Mouse (Mus musculus): ENCODE measurements at regions not wholly inside any gene's neighbourhood (a gene's known extent, or its start where the extent isn't known, plus 50 kb on each side); places are given as distances from the start of the nearest gene placed in this dataset.

DNA sequence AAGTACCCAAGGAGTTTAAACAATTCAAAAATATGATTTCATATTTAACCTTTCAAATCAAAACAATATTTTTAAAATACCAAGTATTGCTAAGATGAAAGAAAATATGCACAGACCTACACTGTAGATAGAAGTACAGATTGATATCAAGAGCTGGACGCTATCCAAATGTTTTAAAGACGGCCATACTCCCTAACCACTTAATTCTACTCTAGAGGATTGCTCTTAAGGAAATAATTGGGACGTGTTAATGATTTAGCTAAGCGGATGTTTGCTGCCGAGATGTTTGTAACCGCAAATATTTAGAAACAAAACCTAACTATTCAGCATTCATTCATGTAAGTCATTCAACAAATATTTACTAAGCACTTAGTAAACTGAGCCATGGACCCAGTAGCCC is 294.2 kb downstream of the Mycn start:
- Histone ChIP-seq H3K27me3 (ENCODE audit: control insufficient read depth, insufficient read depth, low read length) (no peaks in the 10 kb centered on the region), H3K36me3 (ENCODE audit: control insufficient read depth, insufficient read depth, low read length) (no peaks in the 10 kb centered on the region), H3K4me3 (ENCODE audit: control insufficient read depth, low read depth, low read length) (no peak overlapping the region), H3K27ac (ENCODE audit: control insufficient read depth, insufficient read depth, low read depth, low read length) (no peak overlapping the region), H3K4me1 (ENCODE audit: control insufficient read depth, insufficient read depth, low read length) (no peaks in the 10 kb centered on the region; the same call in 1 of the 2 replicates)
- no peak for TF ChIP-seq POLR2A (IDR thresholded peaks at IDR 0.05; ENCODE audit: control insufficient read depth, low read depth, low read length)
- no peak for TF ChIP-seq CTCF (IDR thresholded peaks at IDR 0.05; ENCODE audit: control insufficient read depth, insufficient read depth, insufficient replicate concordance, low read depth, low read length)

DNA sequence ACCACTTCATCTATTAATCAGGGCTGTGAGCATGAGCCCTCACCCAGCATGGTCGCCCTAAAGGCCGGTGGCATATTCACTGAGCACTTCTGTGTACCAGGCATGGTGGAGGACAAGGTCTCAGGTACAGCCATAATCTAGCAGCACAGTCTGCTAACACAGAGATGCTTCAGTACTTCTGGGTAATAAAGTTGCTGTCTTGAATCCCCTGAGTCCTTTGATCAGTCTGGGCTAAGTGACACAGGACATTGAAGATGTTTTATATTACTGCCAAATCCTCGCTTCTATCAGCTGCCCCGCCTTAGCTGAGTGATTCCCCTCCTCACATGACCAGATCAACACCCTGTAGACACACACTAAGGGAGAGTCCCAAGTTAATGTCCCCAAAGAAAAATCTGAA is 296.5 kb downstream of the Mycn start:
- H3K4me3 ChIP-seq (ENCODE audit: control insufficient read depth, low read depth, low read length) = no peak overlapping the region
- no peaks in the 10 kb centered on the region for H3K36me3 ChIP-seq (ENCODE audit: control insufficient read depth, insufficient read depth, low read length)
- H3K27ac ChIP-seq (ENCODE audit: control insufficient read depth, insufficient read depth, low read depth, low read length) = no peak overlapping the region
- no peaks in the 10 kb centered on the region for H3K27me3 ChIP-seq (ENCODE audit: control insufficient read depth, insufficient read depth, low read length)
- TF ChIP-seq CTCF (IDR thresholded peaks at IDR 0.05; ENCODE audit: control insufficient read depth, insufficient read depth, insufficient replicate concordance, low read depth, low read length) = no peak
- TF ChIP-seq POLR2A (IDR thresholded peaks at IDR 0.05; ENCODE audit: control insufficient read depth, low read depth, low read length) = no peak
- no peaks in the 10 kb centered on the region for H3K4me1 ChIP-seq (ENCODE audit: control insufficient read depth, insufficient read depth, low read length)

DNA sequence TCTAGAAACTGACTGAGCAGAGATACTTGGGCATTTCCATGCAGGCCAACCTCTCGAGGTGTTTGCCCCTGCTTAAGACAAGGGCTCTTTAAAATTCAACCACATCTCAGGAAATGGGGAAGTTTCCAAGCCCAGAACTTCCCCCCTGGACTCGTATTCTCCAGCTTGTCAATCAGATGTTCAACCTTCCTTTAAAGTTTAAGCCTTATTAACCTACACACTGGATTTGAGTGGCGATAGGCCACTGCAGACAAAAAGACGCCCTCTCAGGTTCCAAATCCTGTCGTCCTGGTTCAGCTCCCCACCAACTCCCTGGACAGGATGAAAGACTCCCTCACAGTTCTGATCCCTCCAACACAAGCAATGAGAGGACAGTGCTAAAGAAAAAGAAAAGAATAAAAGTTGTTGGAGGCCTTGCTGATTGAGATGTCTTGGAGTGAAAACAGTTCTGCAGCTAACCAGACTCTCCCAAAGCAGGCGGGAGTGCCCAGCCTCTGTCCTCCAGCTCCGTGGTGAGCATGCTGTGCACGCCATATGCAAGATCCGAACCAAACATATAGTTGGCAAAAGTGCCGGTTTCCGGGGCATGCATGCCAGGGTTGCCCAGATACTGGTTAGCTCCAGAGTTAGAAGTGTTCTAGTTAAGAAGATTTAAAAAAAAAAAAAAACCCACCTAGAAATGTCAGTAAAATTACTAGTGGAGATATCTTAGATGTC is 298.3 kb downstream of the Mycn start:
- H3K27ac ChIP-seq (ENCODE audit: control insufficient read depth, insufficient read depth, low read depth, low read length) = no peak overlapping the region
- H3K4me3 ChIP-seq (ENCODE audit: control insufficient read depth, low read depth, low read length) = no peak overlapping the region
- H3K36me3 ChIP-seq (ENCODE audit: control insufficient read depth, insufficient read depth, low read length) = no peaks in the 10 kb centered on the region
- H3K4me1 ChIP-seq (ENCODE audit: control insufficient read depth, insufficient read depth, low read length) = no peaks in the 10 kb centered on the region
- no peaks in the 10 kb centered on the region for H3K27me3 ChIP-seq (ENCODE audit: control insufficient read depth, insufficient read depth, low read length)
- no peak for TF ChIP-seq POLR2A (IDR thresholded peaks at IDR 0.05; ENCODE audit: control insufficient read depth, low read depth, low read length)
- no peak for TF ChIP-seq CTCF (IDR thresholded peaks at IDR 0.05; ENCODE audit: control insufficient read depth, insufficient read depth, insufficient replicate concordance, low read depth, low read length)

DNA sequence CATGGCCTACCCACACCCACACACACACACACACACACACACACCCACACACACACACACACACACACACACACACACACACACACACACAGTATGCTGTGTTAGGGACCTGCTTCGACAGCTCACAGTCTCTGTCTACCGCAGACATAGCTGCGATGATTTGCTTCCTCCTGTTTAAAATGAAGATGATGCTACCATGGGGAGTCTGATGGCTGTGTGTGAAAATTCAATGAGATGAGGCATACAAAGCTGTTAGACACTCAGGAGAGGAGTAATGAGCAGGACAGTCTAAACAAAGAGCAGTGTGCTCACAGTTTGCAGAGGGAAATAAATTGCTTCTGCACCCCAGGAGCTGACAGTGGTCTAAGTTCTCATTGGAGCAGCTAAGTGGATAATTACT is 306.4 kb downstream of the Mycn start:
- TF ChIP-seq POLR2A (IDR thresholded peaks at IDR 0.05; ENCODE audit: control insufficient read depth, low read depth, low read length) (no peak), CTCF (IDR thresholded peaks at IDR 0.05; ENCODE audit: control insufficient read depth, insufficient read depth, insufficient replicate concordance, low read depth, low read length) (no peak)
- H3K4me3 ChIP-seq (ENCODE audit: control insufficient read depth, low read depth, low read length) = no peak overlapping the region
- no peak overlapping the region for H3K27ac ChIP-seq (ENCODE audit: control insufficient read depth, insufficient read depth, low read depth, low read length)
- no peaks in the 10 kb centered on the region for H3K36me3 ChIP-seq (ENCODE audit: control insufficient read depth, insufficient read depth, low read length)
- no peaks in the 10 kb centered on the region for H3K4me1 ChIP-seq (ENCODE audit: control insufficient read depth, insufficient read depth, low read length)
- H3K27me3 ChIP-seq (ENCODE audit: control insufficient read depth, insufficient read depth, low read length) = no peaks in the 10 kb centered on the region

DNA sequence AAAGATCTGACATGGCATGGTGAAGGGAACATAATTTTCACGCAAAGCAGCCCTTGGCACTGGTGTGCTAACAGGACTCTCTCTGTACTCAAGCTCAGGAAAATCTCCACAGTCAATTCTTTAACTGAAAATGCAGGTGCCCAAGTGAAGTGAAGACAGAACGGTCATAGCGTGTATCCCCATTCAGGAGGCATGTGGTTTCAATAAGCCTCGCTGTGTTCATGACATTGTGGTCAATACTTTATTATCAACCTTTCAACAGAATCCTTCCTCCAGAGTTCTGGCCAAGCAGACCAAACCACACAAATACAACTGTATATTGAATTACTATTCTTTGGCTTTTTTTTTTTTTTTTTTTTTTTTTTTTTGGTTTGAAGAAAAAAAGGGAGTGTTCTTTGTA is 314.1 kb downstream of the Mycn start:
- TF ChIP-seq POLR2A (IDR thresholded peaks at IDR 0.05; ENCODE audit: control insufficient read depth, low read depth, low read length) (no peak), CTCF (IDR thresholded peaks at IDR 0.05; ENCODE audit: control insufficient read depth, insufficient read depth, insufficient replicate concordance, low read depth, low read length) (no peak)
- H3K27ac ChIP-seq (ENCODE audit: control insufficient read depth, insufficient read depth, low read depth, low read length) = no peak overlapping the region

DNA sequence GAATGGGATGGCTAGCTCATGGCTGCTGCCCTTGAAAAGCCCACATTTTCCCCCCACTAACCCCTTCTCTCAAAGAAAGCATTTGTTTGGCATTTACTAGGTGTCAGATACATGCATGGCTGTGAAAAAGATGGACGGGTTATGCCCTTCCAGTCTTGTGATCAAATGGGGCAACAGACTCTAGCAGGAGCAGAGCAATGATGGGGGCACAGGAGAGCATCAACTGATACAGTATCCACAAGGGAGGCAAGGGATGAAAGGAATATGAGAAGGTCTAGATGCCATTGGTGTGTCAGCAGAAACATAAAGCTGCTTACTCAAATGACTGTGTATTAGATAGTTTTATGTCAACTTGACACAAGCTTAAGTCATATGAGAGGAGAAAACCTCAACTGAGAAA is 315.9 kb downstream of the Mycn start:
- no peaks in the 10 kb centered on the region for H3K27me3 ChIP-seq (ENCODE audit: control insufficient read depth, insufficient read depth, low read length)
- H3K36me3 ChIP-seq (ENCODE audit: control insufficient read depth, insufficient read depth, low read length) = no peaks in the 10 kb centered on the region

More for the DNA sequence above, 314.1 kb downstream of the Mycn start:
- no peaks in the 10 kb centered on the region for H3K4me1 ChIP-seq (ENCODE audit: control insufficient read depth, insufficient read depth, low read length)
- no peaks in the 10 kb centered on the region for H3K27me3 ChIP-seq (ENCODE audit: control insufficient read depth, insufficient read depth, low read length)
- H3K36me3 ChIP-seq (ENCODE audit: control insufficient read depth, insufficient read depth, low read length) = no peaks in the 10 kb centered on the region
- no peak overlapping the region for H3K4me3 ChIP-seq (ENCODE audit: control insufficient read depth, low read depth, low read length)

DNA sequence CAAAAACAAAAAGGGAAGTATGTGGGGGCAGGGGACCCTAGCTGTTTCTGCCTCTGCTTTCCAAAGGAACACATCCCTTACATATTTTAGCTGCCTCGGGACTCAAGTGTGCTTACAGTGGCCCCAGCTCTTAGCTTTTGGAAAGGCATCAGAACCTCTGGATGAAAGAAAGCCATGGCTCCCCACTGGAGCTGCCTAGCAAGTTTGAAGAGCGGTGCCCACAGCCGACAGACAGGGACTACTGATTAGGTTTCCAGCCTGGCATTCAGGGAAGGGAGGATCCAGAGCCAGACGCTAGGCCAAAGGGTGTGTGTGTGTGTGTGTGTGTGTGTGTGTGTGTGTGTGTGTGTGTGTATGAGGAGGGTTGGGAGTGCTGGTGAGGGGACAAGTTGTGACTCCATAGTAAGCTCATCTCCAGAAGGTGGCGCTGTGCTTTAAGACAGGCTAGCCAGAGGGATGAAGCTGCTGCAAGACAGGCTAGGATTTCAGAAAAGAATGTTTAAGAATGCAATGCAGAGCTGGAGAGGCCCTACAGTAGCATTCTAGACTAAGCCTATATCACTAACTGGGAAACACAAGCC is 318.9 kb downstream of the Mycn start:
- Histone ChIP-seq H3K27me3 (ENCODE audit: control insufficient read depth, insufficient read depth, low read length) (no peaks in the 10 kb centered on the region), H3K27ac (ENCODE audit: control insufficient read depth, insufficient read depth, low read depth, low read length) (no peak overlapping the region), H3K4me3 (ENCODE audit: control insufficient read depth, low read depth, low read length) (no peak overlapping the region), H3K36me3 (ENCODE audit: control insufficient read depth, insufficient read depth, low read length) (no peaks in the 10 kb centered on the region), H3K4me1 (ENCODE audit: control insufficient read depth, insufficient read depth, low read length) (peaks cover 5% of the 10 kb centered on the region)
- no peak for TF ChIP-seq POLR2A (IDR thresholded peaks at IDR 0.05; ENCODE audit: control insufficient read depth, low read depth, low read length)
- TF ChIP-seq CTCF (IDR thresholded peaks at IDR 0.05; ENCODE audit: control insufficient read depth, insufficient read depth, insufficient replicate concordance, low read depth, low read length) = peak; percentile 43; the same call in 1 of the 2 replicates

More for the DNA sequence above, 315.9 kb downstream of the Mycn start:
- TF ChIP-seq CTCF (IDR thresholded peaks at IDR 0.05; ENCODE audit: control insufficient read depth, insufficient read depth, insufficient replicate concordance, low read depth, low read length) (no peak), POLR2A (IDR thresholded peaks at IDR 0.05; ENCODE audit: control insufficient read depth, low read depth, low read length) (no peak)
- Histone ChIP-seq H3K4me3 (ENCODE audit: control insufficient read depth, low read depth, low read length) (no peak overlapping the region), H3K27ac (ENCODE audit: control insufficient read depth, insufficient read depth, low read depth, low read length) (no peak overlapping the region), H3K4me1 (ENCODE audit: control insufficient read depth, insufficient read depth, low read length) (peaks cover 5% of the 10 kb centered on the region)
